Mouse (Mus musculus): ENCODE results near the gene Arl5c.
A peak's percentile ranks its signal among the peaks of the same experiment; 100 is the strongest.

Gene Arl5c

GRCm38 (mm10) chr11:97996691-97997090 lies 710 bp upstream of the Arl5c start:
- DNase-seq (ENCODE audit: low read depth, low spot score), result no peak

- peak; percentile 90 for DNase-seq (ENCODE audit: low read depth, low spot score)
These were observed 1.4 kb downstream of the Arl5c start for GRCm38 (mm10) chr11:97994539-97995100.

- DNase-seq (ENCODE audit: low read depth, low spot score), result peak; percentile 73
These were observed 7.4 kb downstream of the Arl5c start for GRCm38 (mm10) chr11:97988530-97989096.

- peak; percentile 98 for DNase-seq (ENCODE audit: low read depth, low spot score)
These were observed 8.1 kb downstream of the Arl5c start for GRCm38 (mm10) chr11:97987551-97988526.

- DNase-seq (ENCODE audit: low read depth, low spot score), result no peak
These were observed 9.1 kb downstream of the Arl5c start for GRCm38 (mm10) chr11:97986738-97987465.

- no peak for DNase-seq (ENCODE audit: low read depth, low spot score)
These were observed 10.0 kb downstream of the Arl5c start, which contains the start of gene Plxdc1 for GRCm38 (mm10) chr11:97985727-97986677. Plxdc1 (minus strand) TSS chr11:97986444.

- DNase-seq (ENCODE audit: low read depth, low spot score), result no peak
These were observed 12.0 kb downstream of the Arl5c start for GRCm38 (mm10) chr11:97983983-97984382.

- DNase-seq (ENCODE audit: low read depth, low spot score), result no peak
These were observed 12.5 kb downstream of the Arl5c start for GRCm38 (mm10) chr11:97983506-97983905.

GRCm38 (mm10) chr11:97982721-97983120 lies 13.3 kb downstream of the Arl5c start:
- no peak for DNase-seq (ENCODE audit: low read depth, low spot score)

GRCm38 (mm10) chr11:97980531-97980966 lies 15.4 kb downstream of the Arl5c start:
- DNase-seq (ENCODE audit: low read depth, low spot score), result no peak

GRCm38 (mm10) chr11:97979824-97980495 lies 16.0 kb downstream of the Arl5c start:
- DNase-seq (ENCODE audit: low read depth, low spot score), result no peak

GRCm38 (mm10) chr11:97978392-97978791 lies 17.6 kb downstream of the Arl5c start:
- DNase-seq (ENCODE audit: low read depth, low spot score), result no peak

- DNase-seq (ENCODE audit: low read depth, low spot score), result no peak
These were observed 18.2 kb downstream of the Arl5c start for GRCm38 (mm10) chr11:97977797-97978196.

- no peak for DNase-seq (ENCODE audit: low read depth, low spot score)
These were observed 21.2 kb downstream of the Arl5c start for GRCm38 (mm10) chr11:97974746-97975145.

- DNase-seq (ENCODE audit: low read depth, low spot score), result no peak
These were observed 21.8 kb downstream of the Arl5c start for GRCm38 (mm10) chr11:97974141-97974540.

- peak; percentile 67 for DNase-seq (ENCODE audit: low read depth, low spot score)
These were observed 23.5 kb downstream of the Arl5c start for GRCm38 (mm10) chr11:97972434-97972833.

GRCm38 (mm10) chr11:97971232-97971631 lies 24.7 kb downstream of the Arl5c start:
- no peak for DNase-seq (ENCODE audit: low read depth, low spot score)

- no peak for DNase-seq (ENCODE audit: low read depth, low spot score)
These were observed 25.2 kb downstream of the Arl5c start for GRCm38 (mm10) chr11:97970771-97971170.

GRCm38 (mm10) chr11:97968385-97968784 lies 27.6 kb downstream of the Arl5c start:
- no peak for DNase-seq (ENCODE audit: low read depth, low spot score)

- no peak for DNase-seq (ENCODE audit: low read depth, low spot score)
These were observed 28.9 kb downstream of the Arl5c start for GRCm38 (mm10) chr11:97967114-97967513.
